Mouse (Mus musculus) lung, postnatal 36 days (tissue): ENCODE measurements around the gene Gm340.
A peak's percentile ranks its signal among the peaks of the same experiment; 100 is the strongest.

Source experiments
- DNase-seq: peaks from one replicate; pipeline ENCODE4 v3.0.0; 2022; ENCODE audit warnings: mixed read lengths

The Gm340 gene

GRCm38 (mm10) chr19:41581706-41582420 lies at the start of gene Gm340:
Gene Gm340 (plus strand): TSS chr19:41582370.
- no peak for DNase-seq

GRCm38 (mm10) chr19:41534021-41534420 lies 48.1 kb upstream of the Gm340 start:
- DNase-seq = no peak

GRCm38 (mm10) chr19:41556981-41557380 lies 25.2 kb upstream of the Gm340 start:
- no peak for DNase-seq

- DNase-seq = no peak
These were observed 24.7 kb upstream of the Gm340 start for GRCm38 (mm10) chr19:41557491-41557890.

GRCm38 (mm10) chr19:41558891-41559486 lies 23.2 kb upstream of the Gm340 start:
- DNase-seq = no peak

- no peak for DNase-seq
These were observed 21.3 kb upstream of the Gm340 start for GRCm38 (mm10) chr19:41560856-41561255.

- DNase-seq = no peak
These were observed 13.4 kb upstream of the Gm340 start for GRCm38 (mm10) chr19:41568791-41569190.

- no peak for DNase-seq
These were observed 8.5 kb upstream of the Gm340 start for GRCm38 (mm10) chr19:41573700-41574099.

- no peak for DNase-seq
These were observed 4.6 kb upstream of the Gm340 start for GRCm38 (mm10) chr19:41577576-41577975.

GRCm38 (mm10) chr19:41579311-41579920 lies 2.8 kb upstream of the Gm340 start:
- DNase-seq = no peak

GRCm38 (mm10) chr19:41582918-41583514 lies 846 bp downstream of the Gm340 start:
- DNase-seq = no peak

GRCm38 (mm10) chr19:41586752-41587151 lies 4.6 kb downstream of the Gm340 start:
- DNase-seq = no peak

- DNase-seq = no peak
These were observed 5.5 kb downstream of the Gm340 start for GRCm38 (mm10) chr19:41587431-41588222.

- DNase-seq = no peak
These were observed 6.9 kb downstream of the Gm340 start for GRCm38 (mm10) chr19:41589026-41589425.

GRCm38 (mm10) chr19:41589681-41590080 lies 7.5 kb downstream of the Gm340 start:
- DNase-seq = no peak

- no peak for DNase-seq
These were observed 9.6 kb downstream of the Gm340 start for GRCm38 (mm10) chr19:41591808-41592207.

- DNase-seq = peak; percentile 90
These were observed 15.2 kb downstream of the Gm340 start for GRCm38 (mm10) chr19:41597170-41597894.

GRCm38 (mm10) chr19:41600647-41601046 lies 18.5 kb downstream of the Gm340 start:
- no peak for DNase-seq

- DNase-seq = no peak
These were observed 24.2 kb downstream of the Gm340 start for GRCm38 (mm10) chr19:41606208-41606987.

GRCm38 (mm10) chr19:41611683-41612082 lies 29.5 kb downstream of the Gm340 start:
- no peak for DNase-seq

GRCm38 (mm10) chr19:41613325-41614087 lies 31.3 kb downstream of the Gm340 start:
- DNase-seq = no peak
